Mouse (Mus musculus): Measurements from ENCODE around the gene Mcur1.

The Mcur1 gene

GRCm38 (mm10) chr13:43524491-43525362 is 35.3 kb downstream of the Mcur1 start:
- peak; percentile 51 to 71 for DNase-seq

- DNase-seq, result no peak
Observed at GRCm38 (mm10) chr13:43523906-43524480, 36.0 kb downstream of the Mcur1 start.

- no peak for DNase-seq
Observed at GRCm38 (mm10) chr13:43521940-43522339, 38.1 kb downstream of the Mcur1 start.

- DNase-seq, result no peak
Observed at GRCm38 (mm10) chr13:43519251-43519650, 40.7 kb downstream of the Mcur1 start.

GRCm38 (mm10) chr13:43517371-43517770 is 42.6 kb downstream of the Mcur1 start:
- no peak for DNase-seq

- no peak for DNase-seq
Observed at GRCm38 (mm10) chr13:43516931-43517330, 43.1 kb downstream of the Mcur1 start.

GRCm38 (mm10) chr13:43516119-43516518 is 43.9 kb downstream of the Mcur1 start:
- no peak for DNase-seq

- DNase-seq, result no peak
Observed at GRCm38 (mm10) chr13:43514950-43515358, 45.0 kb downstream of the Mcur1 start.

GRCm38 (mm10) chr13:43512736-43513135 is 47.3 kb downstream of the Mcur1 start:
- no peak for DNase-seq

GRCm38 (mm10) chr13:43505798-43506197 is 54.2 kb downstream of the Mcur1 start:
- no peak for DNase-seq

- peak; percentile 87 to 90 for DNase-seq
Observed at GRCm38 (mm10) chr13:43503395-43503850, 56.6 kb downstream of the Mcur1 start.

- no peak for DNase-seq
Observed at GRCm38 (mm10) chr13:43501601-43502000, 58.4 kb downstream of the Mcur1 start.

GRCm38 (mm10) chr13:43500483-43500850 is 59.5 kb downstream of the Mcur1 start:
- no peak for DNase-seq

GRCm38 (mm10) chr13:43499731-43500482 is 60.1 kb downstream of the Mcur1 start:
- DNase-seq, result no peak

- DNase-seq, result peak; percentile 38 to 53
Observed at GRCm38 (mm10) chr13:43498849-43499248, 61.1 kb downstream of the Mcur1 start.

- no peak for DNase-seq
Observed at GRCm38 (mm10) chr13:43497769-43498168, 62.2 kb downstream of the Mcur1 start.

- no peak for DNase-seq
Observed at GRCm38 (mm10) chr13:43496660-43497059, 63.3 kb downstream of the Mcur1 start.

GRCm38 (mm10) chr13:43495645-43496044 is 64.3 kb downstream of the Mcur1 start:
- no peak for DNase-seq

GRCm38 (mm10) chr13:43493725-43494124 is 66.3 kb downstream of the Mcur1 start:
- DNase-seq, result no peak

- DNase-seq, result no peak
Observed at GRCm38 (mm10) chr13:43493058-43493481, 66.9 kb downstream of the Mcur1 start.
